In genomic region chr8:9347163-9347562, GRCm38 (mm10) we compare ENCODE assay signal across 24 mouse cellular contexts.
DNase-seq lines count a peak whose midpoint lies in the region; ATAC-seq and TF ChIP-seq lines count a peak whose summit lies in the region.
"Had no signal": no experiment of that assay in that cellular context is flagged by ENCODE, and none has a peak within 500 bp of the region (broad histone marks: within the 10 kb centered on the region; RNA-seq: fewer than 3 reads in every experiment).

No protein-coding gene starts in this region.

- no peak overlapping the region for H3K4me3 ChIP-seq in kidney, adult 2 months (ENCODE audit: insufficient read depth, low read depth, low read length)
- no peak overlapping the region for H3K4me3 ChIP-seq in lung, embryonic 16.5 days (ENCODE audit: low read length)
- H3K4me3 ChIP-seq: embryonic facial prominence, embryonic 10.5 days; embryonic facial prominence, embryonic 13.5 days; erythroblast, embryonic 14.5 days; forebrain, embryonic 12.5 days; forebrain, embryonic 15.5 days; hindbrain, embryonic 12.5 days; hindbrain, embryonic 15.5 days had no signal

- H3K9me3 ChIP-seq in lung, embryonic 16.5 days (ENCODE audit: control insufficient read depth, low read length): no peaks in the 10 kb centered on the region
- H3K9me3 ChIP-seq: embryonic facial prominence, embryonic 10.5 days; embryonic facial prominence, embryonic 13.5 days; forebrain, embryonic 12.5 days; forebrain, embryonic 15.5 days; hindbrain, embryonic 12.5 days; hindbrain, embryonic 15.5 days had no signal

- H3K27ac ChIP-seq in kidney, adult 2 months (ENCODE audit: insufficient read depth, low read depth, low read length): 0 out of 2 replicates have a peak overlapping the region, but pooled peaks have one; percentile 22
- no peak overlapping the region for H3K27ac ChIP-seq in lung, embryonic 16.5 days (ENCODE audit: low read length)
- H3K27ac ChIP-seq: embryonic facial prominence, embryonic 10.5 days; embryonic facial prominence, embryonic 13.5 days; forebrain, embryonic 12.5 days; forebrain, embryonic 15.5 days; hindbrain, embryonic 12.5 days; hindbrain, embryonic 15.5 days had no signal

- WGBS in kidney, adult 2 months: 73% methylated on average over 4 of the region's 4 CpGs
- WGBS in lung, embryonic 16.5 days: 58% methylated on average over 4 of the region's 4 CpGs

- TF ChIP-seq CTCF in kidney, adult 2 months (conservative IDR thresholded peaks at IDR 0.05; ENCODE audit: insufficient read depth, insufficient read length, low read depth, low read length): no peak

- H3K36me3 ChIP-seq in kidney, adult 2 months (ENCODE audit: control insufficient read depth, insufficient read depth, low read length): no peaks in the 10 kb centered on the region
- no peaks in the 10 kb centered on the region for H3K36me3 ChIP-seq in lung, embryonic 16.5 days (ENCODE audit: control insufficient read depth, insufficient read depth, low read length)
- H3K36me3 ChIP-seq: embryonic facial prominence, embryonic 10.5 days; embryonic facial prominence, embryonic 13.5 days; forebrain, embryonic 12.5 days; forebrain, embryonic 15.5 days; hindbrain, embryonic 12.5 days; hindbrain, embryonic 15.5 days had no signal

- H3K4me1 ChIP-seq in kidney, adult 2 months (ENCODE audit: control insufficient read depth, insufficient read depth, low read length): no peaks in the 10 kb centered on the region
- H3K4me1 ChIP-seq in lung, embryonic 16.5 days (replicated peaks; ENCODE audit: control insufficient read depth, insufficient read depth, low read length): no peaks in the 10 kb centered on the region
- H3K4me1 ChIP-seq: embryonic facial prominence, embryonic 10.5 days; embryonic facial prominence, embryonic 13.5 days; hindbrain, embryonic 12.5 days had no signal

- DNase-seq in kidney, adult 2 months: peak; percentile 5
- DNase-seq in kidney, postnatal 36 days: no peak
- DNase-seq in lung, adult 18-20 months: no peak
- DNase-seq in lung, postnatal 36 days: peak; percentile 5
- no peak for DNase-seq in lung, postnatal 14 days
- no peak for DNase-seq in adrenal gland, postnatal 36 days
- DNase-seq: adrenal gland, postnatal 10 days; B cell, adult 2 months; cerebellum, adult 11-12 months; cerebellum, adult 8-10 months; cerebellum, postnatal 10 days; cerebellum, postnatal 36 days; embryo, embryonic 11 days; gastrocnemius, postnatal 25 days had no signal

- ATAC-seq in lung, embryonic 16.5 days (ENCODE audit: low read depth): peak; percentile 67; the same call in 1 of the 2 replicates
- ATAC-seq: forebrain, embryonic 15.5 days had no signal

- H3K4me2 ChIP-seq in lung, embryonic 16.5 days (ENCODE audit: low read depth, low read length): no peak overlapping the region
- H3K4me2 ChIP-seq: embryonic facial prominence, embryonic 13.5 days; forebrain, embryonic 12.5 days; forebrain, embryonic 15.5 days; heart, embryonic 11.5 days; hindbrain, embryonic 12.5 days; hindbrain, embryonic 15.5 days had no signal

- H3K27me3 ChIP-seq in kidney, adult 2 months (replicated peaks; ENCODE audit: control insufficient read depth, insufficient read depth, low read length): no peaks in the 10 kb centered on the region
- H3K27me3 ChIP-seq in lung, embryonic 16.5 days (ENCODE audit: control insufficient read depth, insufficient read depth, low read depth, low read length): no peaks in the 10 kb centered on the region
- H3K27me3 ChIP-seq: CH12.LX; embryonic facial prominence, embryonic 13.5 days; forebrain, embryonic 12.5 days; forebrain, embryonic 15.5 days; hindbrain, embryonic 12.5 days; hindbrain, embryonic 15.5 days had no signal

- H3K9ac ChIP-seq in lung, embryonic 16.5 days (ENCODE audit: low read length): no peak overlapping the region
- H3K9ac ChIP-seq: embryonic facial prominence, embryonic 13.5 days; forebrain, embryonic 12.5 days; forebrain, embryonic 15.5 days; hindbrain, embryonic 12.5 days; hindbrain, embryonic 15.5 days had no signal

- no peak for TF ChIP-seq POLR2A in kidney, adult 2 months (IDR thresholded peaks at IDR 0.05; ENCODE audit: low read depth, low read length)

Comparison
In these comparisons a context has a peak if more than half of its experiments do, and no peak if none do; other contexts are left out.
1. DNase-seq: peak in kidney, adult 2 months (single experiment) and lung, postnatal 36 days (single experiment); none in kidney, postnatal 36 days (0 of 2), lung, adult 18-20 months (0 of 2), lung, postnatal 14 days (single experiment) and adrenal gland, postnatal 36 days (0 of 2).